Mouse (Mus musculus): ENCODE results near the gene Cyp2a5. TPM values are rescaled to one million over a fixed set of nuclear protein-coding genes. Genes with fewer than 3 reads are reported as not detected.

Cyp2a5 gene
- not detected for polyA plus RNA-seq (2014; fragmentation: Illumina TruSeq; extraction: RNeasy Lipid Tissue Mini Kit (QIAGEN cat#74804); ENCODE audit: low read depth, low replicate concordance)

GRCm38 (mm10) chr7:26835059-26835458 is at the start of gene Cyp2a5:
Gene Cyp2a5 (plus strand): TSS chr7:26835305.

DNA sequence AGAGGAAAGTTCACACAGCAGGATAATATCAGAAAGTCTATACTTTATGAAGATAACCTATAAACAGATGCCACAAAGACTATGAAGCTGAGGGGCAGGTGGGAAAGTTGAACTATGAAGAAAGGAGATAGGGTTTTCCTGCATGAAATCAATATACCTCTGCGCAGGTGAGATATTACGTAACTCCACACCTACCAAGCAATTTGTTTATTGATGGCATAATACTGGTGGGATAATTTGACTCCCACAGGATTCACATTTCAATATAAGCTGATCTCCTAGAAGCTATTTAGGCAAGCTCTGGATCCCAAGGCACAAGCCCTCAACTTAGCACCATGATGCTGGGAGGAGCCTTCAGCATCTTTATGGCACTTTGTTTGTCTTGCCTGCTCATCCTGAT is 26.5 kb upstream of the Cyp2a5 start, which contains the start of gene Cyp2g1:
Gene Cyp2g1 (plus strand): TSS at position 301 of the 400 bp plus-strand sequence.

Other genes with a start within 250 kb of the Cyp2a5 start
- not detected for gene Vmn1r185, start 216.8 kb upstream of the Cyp2a5 start, polyA plus RNA-seq (2014; fragmentation: Illumina TruSeq; extraction: RNeasy Lipid Tissue Mini Kit (QIAGEN cat#74804); ENCODE audit: low read depth, low replicate concordance)
- not detected for gene Cyp2b23, start 148.9 kb upstream of the Cyp2a5 start, polyA plus RNA-seq (2014; fragmentation: Illumina TruSeq; extraction: RNeasy Lipid Tissue Mini Kit (QIAGEN cat#74804); ENCODE audit: low read depth, low replicate concordance)
- not detected for gene Cyp2b19, start 78.2 kb upstream of the Cyp2a5 start, polyA plus RNA-seq (2014; fragmentation: Illumina TruSeq; extraction: RNeasy Lipid Tissue Mini Kit (QIAGEN cat#74804); ENCODE audit: low read depth, low replicate concordance)
- gene Cyp2g1, start 26.4 kb upstream of the Cyp2a5 start, polyA plus RNA-seq (2014; fragmentation: Illumina TruSeq; extraction: RNeasy Lipid Tissue Mini Kit (QIAGEN cat#74804); ENCODE audit: low read depth, low replicate concordance) = not detected
- not detected for gene Cyp2a22, start 104.1 kb downstream of the Cyp2a5 start, polyA plus RNA-seq (2014; fragmentation: Illumina TruSeq; extraction: RNeasy Lipid Tissue Mini Kit (QIAGEN cat#74804); ENCODE audit: low read depth, low replicate concordance)
- not detected for gene Cyp2a12, start 193.8 kb downstream of the Cyp2a5 start, polyA plus RNA-seq (2014; fragmentation: Illumina TruSeq; extraction: RNeasy Lipid Tissue Mini Kit (QIAGEN cat#74804); ENCODE audit: low read depth, low replicate concordance)